Mouse (Mus musculus): ENCODE measurements at regions not wholly inside any gene's neighbourhood (a gene's known extent, or its start where the extent isn't known, plus 50 kb on each side); places are given as distances from the start of the nearest gene placed in this dataset.

DNA sequence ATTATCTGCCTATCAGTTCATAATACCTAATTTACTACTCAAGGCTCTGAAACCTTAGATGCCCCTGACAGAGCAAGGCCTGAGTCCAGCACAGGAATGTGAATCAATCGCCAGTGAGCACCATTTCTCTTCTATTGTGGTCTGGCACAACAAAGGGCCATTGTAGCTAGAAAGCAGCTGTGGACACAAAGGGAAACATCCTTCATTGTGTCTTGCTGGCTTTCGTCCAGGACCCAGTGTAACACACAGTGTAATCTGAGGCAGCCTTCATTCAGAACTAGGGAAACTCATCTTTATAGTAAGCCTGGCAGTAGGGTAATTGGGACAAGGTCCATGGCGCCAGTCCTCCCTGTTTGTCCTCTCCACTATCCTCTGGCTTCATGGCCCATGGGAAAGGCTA lies 201.1 kb upstream of the Apob start:
- TF ChIP-seq CTCF (IDR thresholded peaks at IDR 0.05; ENCODE audit: low read depth) (no peak), EP300 (IDR thresholded peaks at IDR 0.05; ENCODE audit: low read depth) (no peak)

Measured in liver, embryonic 14.5 days (tissue).